In the genomic region with DNA sequence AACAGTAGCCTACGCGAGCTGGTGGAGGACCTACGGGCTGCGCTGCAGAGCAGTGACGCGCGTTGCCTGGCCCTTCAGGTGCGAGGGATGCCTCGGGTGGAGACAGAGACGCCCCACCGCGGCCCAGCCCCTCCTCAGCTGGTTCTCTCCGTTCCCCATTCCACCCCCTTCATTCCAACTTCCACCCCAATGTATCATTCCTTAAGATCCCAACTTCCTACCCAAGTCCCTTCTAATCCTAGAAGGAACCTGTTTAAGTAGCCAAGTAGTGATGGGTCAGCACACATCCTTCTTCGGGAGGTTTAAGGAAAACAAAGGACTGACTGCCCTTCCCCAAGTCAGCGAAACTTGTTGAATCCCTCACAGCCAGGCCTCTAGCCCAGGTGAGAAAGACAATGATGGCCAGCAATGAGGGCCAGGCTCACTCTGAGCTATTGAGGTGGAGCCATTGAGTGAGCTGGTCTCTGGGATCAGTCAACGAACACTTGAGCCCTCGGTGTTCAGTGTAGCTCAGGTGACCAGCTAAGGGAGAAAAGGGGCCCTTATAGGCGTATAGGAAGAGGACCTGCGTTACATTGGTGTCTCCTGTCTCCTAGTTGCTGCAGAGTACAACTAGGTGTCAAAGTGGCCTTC, we compare ENCODE assay signal across 7 mouse cellular contexts. TPM values are rescaled to one million over a fixed set of nuclear protein-coding genes. Genes with fewer than 3 reads are reported as not detected.
DNase-seq lines count a peak whose midpoint lies in the region; ATAC-seq lines count a peak whose summit lies in the region.

No protein-coding gene starts in this region.

- no peak for ATAC-seq in lung, embryonic 16.5 days (ENCODE audit: low read depth)
- peak; percentile 49; the same call in 1 of the 2 replicates for ATAC-seq in forebrain, embryonic 15.5 days (replicated peaks)
- no peak for ATAC-seq in limb, embryonic 15.5 days (ENCODE audit: insufficient number of reproducible peaks, low FRiP score, low TSS enrichment, low read depth)
- no peak for ATAC-seq in stomach, embryonic 15.5 days (ENCODE audit: insufficient read depth, low FRiP score, low read depth)

- intact Hi-C loops in left cerebral cortex, postnatal 36 days (cut with DNase I) = no loop called here

- WGBS in lung, embryonic 16.5 days = 8% methylated on average over 19 of the region's 19 CpGs
- under 1% methylated on average over 19 of the region's 19 CpGs for WGBS in forebrain, embryonic 15.5 days
- 2% methylated on average over 19 of the region's 19 CpGs for WGBS in limb, embryonic 15.5 days
- WGBS in stomach, embryonic 15.5 days = 6% methylated on average over 19 of the region's 19 CpGs

- peak overlapping the region; percentile 69 for H3K4me3 ChIP-seq in lung, embryonic 16.5 days (ENCODE audit: low read length)
- H3K4me3 ChIP-seq in forebrain, embryonic 15.5 days = peak overlapping the region; percentile 55
- H3K4me3 ChIP-seq in limb, embryonic 15.5 days = peak overlapping the region; percentile 52
- peak overlapping the region; percentile 61 for H3K4me3 ChIP-seq in stomach, embryonic 15.5 days (replicated peaks)

- peaks cover 30% of the 10 kb centered on the region for H3K4me1 ChIP-seq in lung, embryonic 16.5 days (replicated peaks; ENCODE audit: control insufficient read depth, insufficient read depth, low read length)
- peaks cover 36% of the 10 kb centered on the region for H3K4me1 ChIP-seq in forebrain, embryonic 15.5 days
- H3K4me1 ChIP-seq in limb, embryonic 15.5 days = peaks cover 34% of the 10 kb centered on the region
- peaks cover 34% of the 10 kb centered on the region for H3K4me1 ChIP-seq in stomach, embryonic 15.5 days

- H3K9me3 ChIP-seq in lung, embryonic 16.5 days (ENCODE audit: control insufficient read depth, low read length) = no peaks in the 10 kb centered on the region
- no peaks in the 10 kb centered on the region for H3K9me3 ChIP-seq in forebrain, embryonic 15.5 days
- no peaks in the 10 kb centered on the region for H3K9me3 ChIP-seq in limb, embryonic 15.5 days
- H3K9me3 ChIP-seq in stomach, embryonic 15.5 days = no peaks in the 10 kb centered on the region

- H3K27me3 ChIP-seq in lung, embryonic 16.5 days (ENCODE audit: control insufficient read depth, insufficient read depth, low read depth, low read length) = peaks cover 38% of the 10 kb centered on the region
- H3K27me3 ChIP-seq in forebrain, embryonic 15.5 days = peaks cover 63% of the 10 kb centered on the region
- H3K27me3 ChIP-seq in limb, embryonic 15.5 days = peaks cover 77% of the 10 kb centered on the region
- H3K27me3 ChIP-seq in stomach, embryonic 15.5 days (replicated peaks) = peaks cover 45% of the 10 kb centered on the region

- peak overlapping the region; percentile 93 for H3K4me2 ChIP-seq in lung, embryonic 16.5 days (ENCODE audit: low read depth, low read length)
- peak overlapping the region; percentile 88 for H3K4me2 ChIP-seq in forebrain, embryonic 15.5 days (replicated peaks)
- H3K4me2 ChIP-seq in limb, embryonic 15.5 days = peak overlapping the region; percentile 97
- peak overlapping the region; percentile 90 for H3K4me2 ChIP-seq in stomach, embryonic 15.5 days

- no peaks in the 10 kb centered on the region for H3K36me3 ChIP-seq in lung, embryonic 16.5 days (ENCODE audit: control insufficient read depth, insufficient read depth, low read length)
- no peaks in the 10 kb centered on the region for H3K36me3 ChIP-seq in forebrain, embryonic 15.5 days
- H3K36me3 ChIP-seq in limb, embryonic 15.5 days = no peaks in the 10 kb centered on the region
- no peaks in the 10 kb centered on the region for H3K36me3 ChIP-seq in stomach, embryonic 15.5 days

- no peak for DNase-seq in lung, postnatal 25 days (ENCODE audit: low spot score)
- DNase-seq in cerebellum, adult 8-10 months = no peak
- no peak for DNase-seq in left cerebral cortex, postnatal 36 days (ENCODE audit: low spot score in 2 of 2)

- H3K9ac ChIP-seq in lung, embryonic 16.5 days (ENCODE audit: low read length) = peak overlapping the region; percentile 72
- H3K9ac ChIP-seq in forebrain, embryonic 15.5 days (replicated peaks) = peak overlapping the region; percentile 59
- H3K9ac ChIP-seq in limb, embryonic 15.5 days = peak overlapping the region; percentile 42; the same call in 1 of the 2 replicates
- H3K9ac ChIP-seq in stomach, embryonic 15.5 days = peak overlapping the region; percentile 25

- peak overlapping the region; percentile 47; the same call in 1 of the 2 replicates for H3K27ac ChIP-seq in lung, embryonic 16.5 days (ENCODE audit: low read length)
- H3K27ac ChIP-seq in forebrain, embryonic 15.5 days (replicated peaks) = peak overlapping the region; percentile 32; the same call in 1 of the 2 replicates
- H3K27ac ChIP-seq in limb, embryonic 15.5 days = no peak overlapping the region
- H3K27ac ChIP-seq in stomach, embryonic 15.5 days = peak overlapping the region; percentile 33; the same call in 1 of the 2 replicates

RNA-seq across cellular contexts. Expression of a gene that starts 0.9 kb away (rescaled TPM):
- polyA plus RNA-seq in lung, embryonic 16.5 days (2015; fragmentation: Nextera tagmentation; extraction: Ambion mirVana) = 4.5 and 5.3 TPM in 2 replicates
- 2.0 TPM in 2 replicates for polyA plus RNA-seq in forebrain, embryonic 15.5 days (2015; fragmentation: Nextera tagmentation; extraction: Ambion mirVana)
- 0.97 and 1.2 TPM in 2 replicates for polyA plus RNA-seq in limb, embryonic 15.5 days (2015; fragmentation: Nextera tagmentation; extraction: Ambion mirVana)
- polyA plus RNA-seq in stomach, embryonic 15.5 days (2015; fragmentation: Nextera tagmentation; extraction: Ambion mirVana) = 1.5 and 1.8 TPM in 2 replicates
- 1 to 10 TPM; 3.9 to 6.0 TPM for total RNA-seq in left cerebral cortex, postnatal 36 days (2021)

RNA-seq across cellular contexts. Expression of a gene that starts 46.3 kb away (rescaled TPM):
- 3.4 and 7.1 TPM in 2 replicates for polyA plus RNA-seq in lung, embryonic 16.5 days (2015; fragmentation: Nextera tagmentation; extraction: Ambion mirVana)
- polyA plus RNA-seq in forebrain, embryonic 15.5 days (2015; fragmentation: Nextera tagmentation; extraction: Ambion mirVana) = 0.46 and 0.65 TPM in 2 replicates
- 0.97 and 1.3 TPM in 2 replicates for polyA plus RNA-seq in limb, embryonic 15.5 days (2015; fragmentation: Nextera tagmentation; extraction: Ambion mirVana)
- 1.7 and 2.4 TPM in 2 replicates for polyA plus RNA-seq in stomach, embryonic 15.5 days (2015; fragmentation: Nextera tagmentation; extraction: Ambion mirVana)
- 1 to 10 TPM; 1.3 to 1.9 TPM for total RNA-seq in left cerebral cortex, postnatal 36 days (2021)

RNA-seq across cellular contexts. Expression of a gene that starts 59.6 kb away (rescaled TPM):
- polyA plus RNA-seq in lung, embryonic 16.5 days (2015; fragmentation: Nextera tagmentation; extraction: Ambion mirVana) = 13.5 and 14.3 TPM in 2 replicates
- 12.9 and 13.9 TPM in 2 replicates for polyA plus RNA-seq in forebrain, embryonic 15.5 days (2015; fragmentation: Nextera tagmentation; extraction: Ambion mirVana)
- polyA plus RNA-seq in limb, embryonic 15.5 days (2015; fragmentation: Nextera tagmentation; extraction: Ambion mirVana) = 14.9 and 15.1 TPM in 2 replicates
- polyA plus RNA-seq in stomach, embryonic 15.5 days (2015; fragmentation: Nextera tagmentation; extraction: Ambion mirVana) = 15.6 and 16.7 TPM in 2 replicates
- 1 to 10 TPM; 8.2 to 8.5 TPM for total RNA-seq in left cerebral cortex, postnatal 36 days (2021)
